In the genomic region with DNA sequence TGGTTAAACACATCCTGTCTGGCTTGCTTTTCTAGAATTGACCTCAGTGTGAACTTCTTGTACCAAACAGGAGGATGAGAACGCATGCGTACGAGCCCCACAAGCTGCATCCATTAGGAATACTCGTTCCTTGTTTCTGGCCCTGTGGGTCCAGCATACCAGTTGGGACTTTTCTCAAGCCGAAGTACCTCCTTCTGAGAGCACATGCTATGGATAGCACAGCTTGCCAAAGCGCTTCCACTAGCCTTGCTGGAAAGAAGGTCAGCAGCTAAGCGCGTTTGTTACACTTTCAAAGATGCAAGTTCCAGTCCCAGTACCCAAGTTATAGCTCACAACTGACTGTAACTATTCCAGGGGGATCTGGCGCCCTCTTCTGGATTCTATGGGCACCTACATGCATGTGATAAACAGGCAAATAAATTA, we compare ENCODE assay signal across 8 mouse cellular contexts.
DNase-seq lines count a peak whose midpoint lies in the region; ATAC-seq and TF ChIP-seq lines count a peak whose summit lies in the region.

No protein-coding gene starts in this region.

- H3K36me3 ChIP-seq in hindbrain, embryonic 14.5 days (replicated peaks; ENCODE audit: control insufficient read depth, insufficient read depth), result no peaks in the 10 kb centered on the region
- H3K36me3 ChIP-seq in midbrain, embryonic 15.5 days (replicated peaks), result no peaks in the 10 kb centered on the region

- H3K27me3 ChIP-seq in hindbrain, embryonic 14.5 days (ENCODE audit: control insufficient read depth, insufficient read depth, low read length), result no peaks in the 10 kb centered on the region
- H3K27me3 ChIP-seq in midbrain, embryonic 15.5 days (replicated peaks), result 0 out of 2 replicates have a peak, but pooled peaks cover 3% of the 10 kb centered on the region

- peak; percentile 15; the same call in 1 of the 2 replicates for TF ChIP-seq CTCF in bone marrow macrophage, adult 2 months (IDR thresholded peaks at IDR 0.05; ENCODE audit: low read depth, low read length)

- intact Hi-C loops in left cerebral cortex, postnatal 14 days (cut with DNase I), result no loop called here
- intact Hi-C loops in left cerebral cortex, postnatal 36 days (cut with DNase I), result no loop called here

- no peak overlapping the region for H3K27ac ChIP-seq in bone marrow macrophage, adult 2 months (ENCODE audit: insufficient read depth, low read depth, low read length)
- H3K27ac ChIP-seq in hindbrain, embryonic 14.5 days, result peak overlapping the region; percentile 32; the same call in 1 of the 2 replicates
- peak overlapping the region; percentile 64 for H3K27ac ChIP-seq in midbrain, embryonic 15.5 days

- H3K9me3 ChIP-seq in hindbrain, embryonic 14.5 days (ENCODE audit: control insufficient read depth, low read length), result no peaks in the 10 kb centered on the region
- H3K9me3 ChIP-seq in midbrain, embryonic 15.5 days, result no peaks in the 10 kb centered on the region

- no peak for ATAC-seq in hindbrain, embryonic 14.5 days (ENCODE audit: low FRiP score)
- ATAC-seq in midbrain, embryonic 15.5 days (replicated peaks), result no peak

- WGBS in hindbrain, embryonic 14.5 days, result 41% methylated on average over 9 of the region's 9 CpGs
- WGBS in midbrain, embryonic 15.5 days, result 37% methylated on average over 9 of the region's 9 CpGs

- TF ChIP-seq POLR2A in bone marrow macrophage, adult 2 months (IDR thresholded peaks at IDR 0.05; ENCODE audit: borderline replicate concordance, low read depth, low read length), result no peak

- DNase-seq in left cerebral cortex, postnatal 14 days (ENCODE audit: low spot score in 2 of 2), result peak; percentile 20 to 56
- no peak for DNase-seq in left cerebral cortex, postnatal 36 days (ENCODE audit: low spot score in 2 of 2)
- peak; percentile 39 for DNase-seq in hindbrain, embryonic 14.5 days (ENCODE audit: low spot score)
- DNase-seq in ovary, postnatal 14 days (ENCODE audit: low spot score), result no peak
- DNase-seq in spleen, adult 18-20 months, result no peak
- no peak for DNase-seq in layer of hippocampus, adult 9-10 months (ENCODE audit: low spot score)

- H3K9ac ChIP-seq in hindbrain, embryonic 14.5 days, result no peak overlapping the region
- no peak overlapping the region for H3K9ac ChIP-seq in midbrain, embryonic 15.5 days

- no peak overlapping the region for H3K4me3 ChIP-seq in bone marrow macrophage, adult 2 months (ENCODE audit: insufficient read depth, low read length)
- no peak overlapping the region for H3K4me3 ChIP-seq in hindbrain, embryonic 14.5 days (replicated peaks; ENCODE audit: low read length)
- no peak overlapping the region for H3K4me3 ChIP-seq in midbrain, embryonic 15.5 days

- no peak overlapping the region for H3K4me2 ChIP-seq in hindbrain, embryonic 14.5 days (replicated peaks)
- H3K4me2 ChIP-seq in midbrain, embryonic 15.5 days, result peak overlapping the region; percentile 39; the same call in 1 of the 2 replicates

- no peaks in the 10 kb centered on the region for H3K4me1 ChIP-seq in bone marrow macrophage, adult 2 months (ENCODE audit: control insufficient read depth, insufficient read depth, low read length)
- peaks cover 30% of the 10 kb centered on the region for H3K4me1 ChIP-seq in hindbrain, embryonic 14.5 days (replicated peaks; ENCODE audit: control insufficient read depth, insufficient read depth, low read length)
- H3K4me1 ChIP-seq in midbrain, embryonic 15.5 days, result peaks cover 30% of the 10 kb centered on the region

Comparison
In these comparisons a context has a peak if more than half of its experiments do, and no peak if none do; other contexts are left out.
1. DNase-seq: peak in left cerebral cortex, postnatal 14 days (2 of 2) and hindbrain, embryonic 14.5 days (single experiment); none in left cerebral cortex, postnatal 36 days (0 of 2), ovary, postnatal 14 days (single experiment), spleen, adult 18-20 months (0 of 2) and layer of hippocampus, adult 9-10 months (single experiment).